Mouse (Mus musculus): ENCODE data around the gene Rasgrp2. TPM values are rescaled to one million over a fixed set of nuclear protein-coding genes. Genes with fewer than 3 reads are reported as not detected.

Rasgrp2 gene
- polyA plus RNA-seq, 1 experiment from 2014 or later: 18.6 TPM

- peaks cover 88% of the 10 kb centered on the region for H3K27me3 ChIP-seq (replicated peaks; ENCODE audit: low read depth, poor library complexity, severe bottlenecking)
- H3K27ac ChIP-seq (replicated peaks): peak overlapping the region; percentile 64; the same call in 1 of the 2 replicates
- DNase-seq (ENCODE audit: low spot score): no peak
- H3K4me3 ChIP-seq: peak overlapping the region; percentile 63
- no peaks in the 10 kb centered on the region for H3K36me3 ChIP-seq (replicated peaks)
- H3K4me1 ChIP-seq: peaks cover 64% of the 10 kb centered on the region
- H3K9me3 ChIP-seq: no peaks in the 10 kb centered on the region
- 3% methylated on average over 29 of the region's 29 CpGs for WGBS
Measured at GRCm38 (mm10) chr19:6400096-6401086, 1.3 kb downstream of the Rasgrp2 start.

DNA sequence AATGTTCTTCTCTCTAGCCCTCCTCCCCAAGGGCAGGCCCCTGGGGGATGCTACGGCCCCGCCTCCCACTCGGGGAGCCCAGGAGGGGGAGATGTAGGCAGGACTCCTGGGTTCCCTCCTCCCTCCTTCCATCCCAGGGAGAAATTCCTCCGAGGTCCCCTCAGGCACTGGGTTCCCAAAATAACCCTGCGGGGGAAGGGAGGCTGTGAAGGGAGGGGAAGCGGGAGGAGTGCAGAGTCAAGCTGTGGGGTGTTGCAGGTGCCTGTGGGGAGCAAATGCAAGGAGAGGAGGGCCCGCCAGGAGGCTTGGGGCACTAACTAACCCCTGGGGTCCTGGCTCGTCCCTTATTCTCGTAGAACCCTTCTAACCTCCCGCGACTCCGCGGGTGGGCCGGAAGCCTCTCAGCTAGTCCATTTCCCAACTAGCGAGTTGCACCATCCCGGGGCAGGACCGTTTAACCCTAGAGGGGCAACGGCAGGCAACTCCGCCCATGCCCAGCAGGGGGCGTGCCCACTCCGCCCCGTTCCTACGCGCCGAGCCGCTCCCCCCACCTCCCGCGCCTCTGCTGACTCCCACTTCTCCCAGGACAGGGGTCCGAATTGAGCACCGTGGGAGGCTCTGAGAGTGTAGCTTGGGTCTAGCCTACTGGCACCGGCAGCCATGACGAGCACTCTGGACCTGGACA lies 2.1 kb downstream of the Rasgrp2 start:
- peaks cover 87% of the 10 kb centered on the region for H3K27me3 ChIP-seq (replicated peaks; ENCODE audit: low read depth, poor library complexity, severe bottlenecking)
- WGBS: under 1% methylated on average over 32 of the region's 32 CpGs
- peak overlapping the region; percentile 32; the same call in 1 of the 2 replicates for H3K27ac ChIP-seq (replicated peaks)
- DNase-seq (ENCODE audit: low spot score): peak; percentile 83
- H3K9me3 ChIP-seq: no peaks in the 10 kb centered on the region
- H3K4me1 ChIP-seq: peaks cover 64% of the 10 kb centered on the region
- H3K4me3 ChIP-seq: peak overlapping the region; percentile 52
- no peaks in the 10 kb centered on the region for H3K36me3 ChIP-seq (replicated peaks)

DNA sequence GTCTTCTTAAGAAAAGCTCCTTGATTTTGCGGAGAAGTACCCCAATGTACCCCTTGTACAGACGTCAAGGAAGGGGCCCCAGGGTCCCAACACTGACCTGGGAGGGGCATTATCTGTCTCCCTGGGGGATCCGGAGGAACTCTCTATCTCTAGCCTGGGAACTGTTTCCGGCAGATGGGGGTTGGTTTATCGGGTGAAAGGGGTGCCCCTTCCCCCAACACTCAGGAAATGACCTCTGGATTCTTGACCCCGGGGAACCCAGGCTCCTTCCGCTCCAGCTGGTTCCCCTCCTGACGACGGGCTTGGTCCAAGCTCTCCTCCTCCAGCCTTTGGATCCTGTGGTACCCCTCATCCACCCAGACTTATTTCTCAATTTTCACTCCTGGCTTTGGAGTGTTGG lies 2.8 kb downstream of the Rasgrp2 start:
- Histone ChIP-seq H3K9me3 (no peaks in the 10 kb centered on the region), H3K27me3 (replicated peaks; ENCODE audit: low read depth, poor library complexity, severe bottlenecking) (peaks cover 81% of the 10 kb centered on the region), H3K4me1 (peaks cover 64% of the 10 kb centered on the region), H3K27ac (replicated peaks) (peak overlapping the region; percentile 32; the same call in 1 of the 2 replicates), H3K4me3 (peak overlapping the region; percentile 52), H3K36me3 (replicated peaks) (no peaks in the 10 kb centered on the region)
- 7% methylated on average over 9 of the region's 9 CpGs for WGBS
- DNase-seq (ENCODE audit: low spot score): no peak

DNA sequence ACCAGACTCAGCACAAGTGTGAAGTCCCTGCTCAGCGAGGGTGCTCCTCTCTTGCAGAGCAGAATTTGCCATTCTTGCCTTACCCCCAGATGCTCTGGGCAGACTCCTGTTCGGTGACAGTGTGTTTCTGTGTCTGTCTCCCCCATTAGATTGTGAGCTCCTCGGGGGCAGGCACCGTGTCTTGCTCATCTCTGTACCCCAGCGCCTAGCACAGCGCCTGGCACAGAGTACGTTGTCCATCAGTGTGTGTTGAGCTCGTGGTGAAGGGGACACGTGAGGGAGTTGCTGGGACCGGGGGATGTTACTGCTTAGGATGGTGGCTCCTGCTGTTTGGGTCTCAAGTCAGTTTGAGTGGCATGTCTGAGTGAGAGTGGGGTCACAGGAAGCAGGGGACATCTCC lies 4.7 kb downstream of the Rasgrp2 start:
- Histone ChIP-seq H3K9me3 (no peaks in the 10 kb centered on the region), H3K27ac (replicated peaks) (no peak overlapping the region), H3K4me1 (peaks cover 65% of the 10 kb centered on the region), H3K36me3 (replicated peaks) (no peaks in the 10 kb centered on the region), H3K27me3 (replicated peaks; ENCODE audit: low read depth, poor library complexity, severe bottlenecking) (peaks cover 65% of the 10 kb centered on the region), H3K4me3 (no peak overlapping the region)
- no peak for DNase-seq (ENCODE audit: low spot score)
- 86% methylated on average over 10 of the region's 10 CpGs for WGBS

DNA sequence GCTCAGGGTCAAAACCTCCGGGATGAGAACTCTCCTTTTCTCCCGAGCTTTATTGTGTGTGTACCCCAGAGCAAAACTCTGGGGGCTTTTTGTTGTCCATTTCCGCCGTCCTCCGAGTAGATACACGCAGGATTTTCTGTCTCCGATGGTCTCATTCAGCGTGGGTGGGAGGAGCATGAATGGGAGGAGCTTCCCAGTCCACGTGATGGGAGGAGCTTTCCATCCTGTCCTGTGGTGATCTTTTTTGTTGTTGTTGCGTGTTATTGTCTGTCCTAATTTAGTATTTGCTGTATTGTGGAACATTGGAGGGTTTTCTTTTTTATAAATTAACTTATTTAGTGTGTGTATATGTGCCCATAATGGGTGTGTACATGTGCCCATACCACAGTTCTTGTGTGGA lies 6.3 kb downstream of the Rasgrp2 start:
- no peak for DNase-seq (ENCODE audit: low spot score)
- peaks cover 49% of the 10 kb centered on the region for H3K27me3 ChIP-seq (replicated peaks; ENCODE audit: low read depth, poor library complexity, severe bottlenecking)
- H3K4me3 ChIP-seq: no peak overlapping the region
- no peak overlapping the region for H3K27ac ChIP-seq (replicated peaks)
- peaks cover 49% of the 10 kb centered on the region for H3K4me1 ChIP-seq
- H3K36me3 ChIP-seq (replicated peaks): no peaks in the 10 kb centered on the region
- 75% methylated on average over 10 of the region's 10 CpGs for WGBS
- no peaks in the 10 kb centered on the region for H3K9me3 ChIP-seq

GRCm38 (mm10) chr19:6407109-6407508 lies 8.0 kb downstream of the Rasgrp2 start:
- peaks cover 32% of the 10 kb centered on the region for H3K4me1 ChIP-seq
- DNase-seq (ENCODE audit: low spot score): no peak
- no peak overlapping the region for H3K4me3 ChIP-seq
- peaks cover 32% of the 10 kb centered on the region for H3K27me3 ChIP-seq (replicated peaks; ENCODE audit: low read depth, poor library complexity, severe bottlenecking)
- no peaks in the 10 kb centered on the region for H3K9me3 ChIP-seq
- H3K27ac ChIP-seq (replicated peaks): no peak overlapping the region
- no peaks in the 10 kb centered on the region for H3K36me3 ChIP-seq (replicated peaks)
- WGBS: 83% methylated on average over 8 of the region's 8 CpGs

- H3K36me3 ChIP-seq (replicated peaks): no peaks in the 10 kb centered on the region
- WGBS: 47% methylated on average over 16 of the region's 16 CpGs
- no peaks in the 10 kb centered on the region for H3K9me3 ChIP-seq
- H3K4me3 ChIP-seq: no peak overlapping the region
- peaks cover 24% of the 10 kb centered on the region for H3K27me3 ChIP-seq (replicated peaks; ENCODE audit: low read depth, poor library complexity, severe bottlenecking)
- peaks cover 27% of the 10 kb centered on the region for H3K4me1 ChIP-seq
- 0 out of 2 replicates have a peak overlapping the region, but pooled peaks have one; percentile 30 for H3K27ac ChIP-seq (replicated peaks)
- DNase-seq (ENCODE audit: low spot score): no peak
Measured at GRCm38 (mm10) chr19:6407816-6408510, 8.8 kb downstream of the Rasgrp2 start.

DNA sequence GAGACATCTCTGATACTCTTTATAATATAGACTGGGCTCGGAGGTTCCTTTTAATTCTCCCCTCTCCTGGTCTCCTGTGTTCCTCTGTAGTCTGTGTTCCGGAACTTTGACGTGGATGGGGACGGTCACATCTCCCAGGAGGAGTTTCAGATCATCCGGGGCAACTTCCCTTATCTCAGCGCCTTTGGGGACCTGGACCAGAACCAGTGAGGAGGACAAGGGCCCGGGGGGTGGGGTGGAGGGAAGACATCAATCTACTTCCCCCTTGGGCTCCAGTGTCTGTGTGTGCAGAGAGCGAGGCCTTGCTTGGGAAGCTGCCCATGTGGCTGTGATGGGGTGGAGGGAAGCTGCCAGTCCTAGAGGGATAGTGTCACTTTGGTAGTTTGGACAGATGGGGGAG lies 9.6 kb downstream of the Rasgrp2 start:
- Histone ChIP-seq H3K27ac (replicated peaks) (0 out of 2 replicates have a peak overlapping the region, but pooled peaks have one; percentile 30), H3K4me1 (peaks cover 22% of the 10 kb centered on the region), H3K4me3 (no peak overlapping the region), H3K9me3 (no peaks in the 10 kb centered on the region), H3K36me3 (replicated peaks) (no peaks in the 10 kb centered on the region), H3K27me3 (replicated peaks; ENCODE audit: low read depth, poor library complexity, severe bottlenecking) (peaks cover 19% of the 10 kb centered on the region)
- DNase-seq (ENCODE audit: low spot score): no peak
- 81% methylated on average over 8 of the region's 8 CpGs for WGBS

GRCm38 (mm10) chr19:6409176-6409575 lies 10.0 kb downstream of the Rasgrp2 start:
- no peak for DNase-seq (ENCODE audit: low spot score)
- Histone ChIP-seq H3K9me3 (no peaks in the 10 kb centered on the region), H3K4me3 (no peak overlapping the region), H3K27me3 (replicated peaks; ENCODE audit: low read depth, poor library complexity, severe bottlenecking) (peaks cover 15% of the 10 kb centered on the region), H3K27ac (replicated peaks) (no peak overlapping the region), H3K4me1 (peaks cover 17% of the 10 kb centered on the region), H3K36me3 (replicated peaks) (no peaks in the 10 kb centered on the region)
- WGBS: 79% methylated on average over 5 of the region's 5 CpGs

GRCm38 (mm10) chr19:6409936-6410335 lies 10.8 kb downstream of the Rasgrp2 start:
- Histone ChIP-seq H3K27me3 (replicated peaks; ENCODE audit: low read depth, poor library complexity, severe bottlenecking) (peaks cover 11% of the 10 kb centered on the region), H3K4me3 (no peak overlapping the region), H3K9me3 (no peaks in the 10 kb centered on the region), H3K27ac (replicated peaks) (no peak overlapping the region), H3K36me3 (replicated peaks) (no peaks in the 10 kb centered on the region), H3K4me1 (peaks cover 19% of the 10 kb centered on the region)
- WGBS: 77% methylated on average over 5 of the region's 5 CpGs
- no peak for DNase-seq (ENCODE audit: low spot score)

DNA sequence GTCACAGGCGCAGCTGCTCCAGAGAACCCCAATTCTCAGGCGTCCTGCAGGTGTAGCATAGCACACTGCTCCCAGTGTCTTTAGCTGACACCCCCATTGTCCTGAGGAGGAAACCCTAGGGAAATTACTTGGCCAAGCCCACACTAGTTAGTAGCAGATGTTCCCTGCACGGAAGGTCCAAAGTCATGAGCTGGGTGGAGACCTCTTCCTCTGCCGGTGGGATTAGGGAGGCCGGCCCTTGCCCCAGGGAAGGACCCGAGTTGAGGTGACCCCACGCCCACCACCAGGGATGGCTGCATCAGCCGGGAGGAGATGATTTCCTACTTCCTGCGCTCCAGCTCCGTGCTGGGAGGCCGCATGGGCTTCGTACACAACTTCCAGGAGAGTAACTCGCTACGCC lies 13.7 kb downstream of the Rasgrp2 start:
- WGBS: 53% methylated on average over 14 of the region's 14 CpGs
- H3K9me3 ChIP-seq: no peaks in the 10 kb centered on the region

DNA sequence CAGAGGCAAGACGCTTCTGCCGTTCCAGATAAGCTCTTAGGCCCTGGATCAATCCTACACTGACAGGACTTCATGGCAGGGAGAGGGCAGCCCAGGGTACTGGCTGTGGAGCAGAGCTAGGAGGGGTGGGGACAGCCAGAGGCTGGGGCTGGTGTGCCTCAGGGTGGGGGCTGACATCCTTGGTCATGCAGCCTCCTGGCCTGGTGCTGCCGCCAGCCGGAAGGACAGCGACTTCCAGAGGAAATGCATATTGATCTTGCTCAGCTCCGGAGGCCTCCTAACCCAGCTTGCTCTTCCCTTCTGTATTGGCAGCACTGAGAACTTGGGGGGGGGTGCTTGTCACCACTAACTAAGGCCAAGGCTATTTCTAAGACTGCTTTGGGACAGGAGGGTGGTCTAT lies 16.3 kb downstream of the Rasgrp2 start:
- Histone ChIP-seq H3K27me3 (replicated peaks; ENCODE audit: low read depth, poor library complexity, severe bottlenecking) (peaks cover 62% of the 10 kb centered on the region), H3K36me3 (replicated peaks) (no peaks in the 10 kb centered on the region), H3K9me3 (no peaks in the 10 kb centered on the region), H3K4me3 (no peak overlapping the region), H3K27ac (replicated peaks) (peak overlapping the region; percentile 36), H3K4me1 (peaks cover 57% of the 10 kb centered on the region)
- DNase-seq (ENCODE audit: low spot score): no peak
- 40% methylated on average over 6 of the region's 6 CpGs for WGBS

More for the DNA sequence above, 13.7 kb downstream of the Rasgrp2 start:
- DNase-seq (ENCODE audit: low spot score): no peak
- Histone ChIP-seq H3K4me1 (peaks cover 46% of the 10 kb centered on the region), H3K4me3 (no peak overlapping the region), H3K27ac (replicated peaks) (peak overlapping the region; percentile 44; the same call in 1 of the 2 replicates), H3K36me3 (replicated peaks) (no peaks in the 10 kb centered on the region), H3K27me3 (replicated peaks; ENCODE audit: low read depth, poor library complexity, severe bottlenecking) (peaks cover 35% of the 10 kb centered on the region)

Measured in embryonic facial prominence, embryonic 10.5 days (tissue).